Mouse (Mus musculus): ENCODE measurements around the gene Srms.
"Not testable (repeated sequence)": the region's sequence is repeated elsewhere in the genome, so short reads cannot be mapped to it uniquely, and the experiment has no call there.

The Srms gene

GRCm38 (mm10) chr2:181219538-181220216 lies 6.7 kb upstream of the Srms start, which contains the start of gene Fndc11:
Fndc11 (plus strand) TSS chr2:181220013.
- DNase-seq (ENCODE audit: low read depth, low spot score) = no peak

- no peak for DNase-seq (ENCODE audit: low read depth, low spot score)
Measured at GRCm38 (mm10) chr2:181218881-181219485, 6.0 kb upstream of the Srms start.

- no peak for DNase-seq (ENCODE audit: low read depth, low spot score)
Measured at GRCm38 (mm10) chr2:181216037-181216436, 3.1 kb upstream of the Srms start.

- no peak for DNase-seq (ENCODE audit: low read depth, low spot score)
Measured at GRCm38 (mm10) chr2:181212389-181213020, 480 bp downstream of the Srms start.

- DNase-seq (ENCODE audit: low read depth, low spot score) = peak; percentile 65
Measured at GRCm38 (mm10) chr2:181206118-181206517, 6.9 kb downstream of the Srms start.

GRCm38 (mm10) chr2:181205678-181206077 lies 7.3 kb downstream of the Srms start:
- DNase-seq (ENCODE audit: low read depth, low spot score) = peak; percentile 33

GRCm38 (mm10) chr2:181202886-181203285 lies 10.1 kb downstream of the Srms start:
- no peak for DNase-seq (ENCODE audit: low read depth, low spot score)

- no peak for DNase-seq (ENCODE audit: low read depth, low spot score)
Measured at GRCm38 (mm10) chr2:181202422-181202821, 10.6 kb downstream of the Srms start, which contains the start of gene Ptk6. Ptk6 (minus strand) TSS chr2:181202789.

- DNase-seq (ENCODE audit: low read depth, low spot score) = no peak
Measured at GRCm38 (mm10) chr2:181201606-181202005, 11.4 kb downstream of the Srms start.

GRCm38 (mm10) chr2:181196628-181197300 lies 16.2 kb downstream of the Srms start:
- no peak for DNase-seq (ENCODE audit: low read depth, low spot score)

- no peak for DNase-seq (ENCODE audit: low read depth, low spot score)
Measured at GRCm38 (mm10) chr2:181193044-181193443, 19.9 kb downstream of the Srms start.

GRCm38 (mm10) chr2:181191936-181192335 lies 21.0 kb downstream of the Srms start:
- no peak for DNase-seq (ENCODE audit: low read depth, low spot score)

GRCm38 (mm10) chr2:181191385-181191784 lies 21.6 kb downstream of the Srms start:
- DNase-seq (ENCODE audit: low read depth, low spot score) = not testable (repeated sequence)

GRCm38 (mm10) chr2:181189321-181189720 lies 23.7 kb downstream of the Srms start:
- DNase-seq (ENCODE audit: low read depth, low spot score) = no peak

GRCm38 (mm10) chr2:181188681-181189080 lies 24.3 kb downstream of the Srms start:
- DNase-seq (ENCODE audit: low read depth, low spot score) = no peak

GRCm38 (mm10) chr2:181187121-181188000 lies 25.6 kb downstream of the Srms start, which contains the start of gene Ppdpf:
Ppdpf (plus strand) TSS chr2:181187247.
- peak; percentile 92 for DNase-seq (ENCODE audit: low read depth, low spot score)

GRCm38 (mm10) chr2:181186635-181187034 lies 26.4 kb downstream of the Srms start:
- peak; percentile 77 for DNase-seq (ENCODE audit: low read depth, low spot score)

- no peak for DNase-seq (ENCODE audit: low read depth, low spot score)
Measured at GRCm38 (mm10) chr2:181180898-181181297, 32.1 kb downstream of the Srms start.

- no peak for DNase-seq (ENCODE audit: low read depth, low spot score)
Measured at GRCm38 (mm10) chr2:181178471-181178870, 34.5 kb downstream of the Srms start.

- DNase-seq (ENCODE audit: low read depth, low spot score) = no peak
Measured at GRCm38 (mm10) chr2:181178015-181178414, 35.0 kb downstream of the Srms start.

GRCm38 (mm10) chr2:181174646-181175045 lies 38.3 kb downstream of the Srms start:
- DNase-seq (ENCODE audit: low read depth, low spot score) = no peak
